Mouse (Mus musculus): ENCODE results near the gene Olfr1305. TPM values are rescaled to one million over a fixed set of nuclear protein-coding genes. Genes with fewer than 3 reads are reported as not detected.

Olfr1305 gene
- not detected in 2 replicates for polyA plus RNA-seq (2012)

- no peak within 1 kb of the TSS for H3K4me3 ChIP-seq (replicated peaks)
- peaks cover 16% of the 10 kb centered on the region for H3K9me3 ChIP-seq (ENCODE audit: control insufficient read depth, low read length)
- no peaks in the 10 kb centered on the region for H3K4me1 ChIP-seq (ENCODE audit: control insufficient read depth)
- TF ChIP-seq GATA1 (IDR thresholded peaks at IDR 0.05; ENCODE audit: low read length) (no peak), TAL1 (IDR thresholded peaks at IDR 0.05; ENCODE audit: low read length) (no peak)
- H3K36me3 ChIP-seq (ENCODE audit: control insufficient read depth) = no peaks in the 10 kb centered on the region
- H3K27me3 ChIP-seq (ENCODE audit: control insufficient read depth) = no peaks in the 10 kb centered on the region
Observed at GRCm38 (mm10) chr2:111877049-111877448, at the start of gene Olfr1305. TSS of gene Olfr1305 (minus strand) at chr2:111877149.

GRCm38 (mm10) chr2:111916171-111916570 is 39.2 kb upstream of the Olfr1305 start, which contains the start of gene Olfr1306:
TSS of gene Olfr1306 (minus strand) at chr2:111916271.
- Histone ChIP-seq H3K36me3 (ENCODE audit: control insufficient read depth) (no peaks in the 10 kb centered on the region), H3K4me1 (ENCODE audit: control insufficient read depth) (no peaks in the 10 kb centered on the region), H3K27me3 (ENCODE audit: control insufficient read depth) (no peaks in the 10 kb centered on the region), H3K4me3 (replicated peaks) (no peak within 1 kb of the TSS), H3K9me3 (ENCODE audit: control insufficient read depth, low read length) (0 out of 2 replicates have a peak, but pooled peaks cover 2% of the 10 kb centered on the region)
- no peak for TF ChIP-seq GATA1 (IDR thresholded peaks at IDR 0.05; ENCODE audit: low read length)
- no peak for TF ChIP-seq TAL1 (IDR thresholded peaks at IDR 0.05; ENCODE audit: low read length)

- H3K4me1 ChIP-seq (ENCODE audit: control insufficient read depth) = no peaks in the 10 kb centered on the region
- H3K9me3 ChIP-seq (ENCODE audit: control insufficient read depth, low read length) = 0 out of 2 replicates have a peak, but pooled peaks cover 2% of the 10 kb centered on the region
- no peak within 1 kb of the TSS for H3K4me3 ChIP-seq (replicated peaks)
- TF ChIP-seq TAL1 (IDR thresholded peaks at IDR 0.05; ENCODE audit: low read length) (no peak), GATA1 (IDR thresholded peaks at IDR 0.05; ENCODE audit: low read length) (no peak)
- no peaks in the 10 kb centered on the region for H3K36me3 ChIP-seq (ENCODE audit: control insufficient read depth)
- H3K27me3 ChIP-seq (ENCODE audit: control insufficient read depth) = no peaks in the 10 kb centered on the region
Observed at GRCm38 (mm10) chr2:111820240-111820639, 56.7 kb downstream of the Olfr1305 start, which contains the start of gene Olfr1303. TSS of gene Olfr1303 (minus strand) at chr2:111820340.

Other genes with a start within 250 kb of the Olfr1305 start
- not detected in 2 replicates for gene Olfr1298, start 227.9 kb downstream of the Olfr1305 start, polyA plus RNA-seq (2012)
- not detected in 2 replicates for gene Olfr1299, start 215.7 kb downstream of the Olfr1305 start, polyA plus RNA-seq (2012)
- not detected in 2 replicates for gene Olfr1301, start 126.1 kb downstream of the Olfr1305 start, polyA plus RNA-seq (2012)
- not detected in 2 replicates for gene Olfr1302, start 99.7 kb downstream of the Olfr1305 start, polyA plus RNA-seq (2012)
- gene Olfr1303, start 56.8 kb downstream of the Olfr1305 start, polyA plus RNA-seq (2012) = not detected in 2 replicates
- gene Olfr1306, start 39.1 kb upstream of the Olfr1305 start, polyA plus RNA-seq (2012) = not detected in 2 replicates
- not detected in 2 replicates for gene Olfr1307, start 72.3 kb upstream of the Olfr1305 start, polyA plus RNA-seq (2012)
- gene Olfr1308, start 87.8 kb upstream of the Olfr1305 start, polyA plus RNA-seq (2012) = not detected in 2 replicates
- gene Olfr1309, start 113.1 kb upstream of the Olfr1305 start, polyA plus RNA-seq (2012) = not detected in 2 replicates
- not detected in 2 replicates for gene Olfr1310, start 135.6 kb upstream of the Olfr1305 start, polyA plus RNA-seq (2012)
- gene Olfr1311, start 147.3 kb upstream of the Olfr1305 start, polyA plus RNA-seq (2012) = not detected in 2 replicates
- gene Olfr1312, start 173.1 kb upstream of the Olfr1305 start, polyA plus RNA-seq (2012) = not detected in 2 replicates
- gene Olfr1313, start 200.7 kb upstream of the Olfr1305 start, polyA plus RNA-seq (2012) = not detected in 2 replicates
- not detected in 2 replicates for gene Olfr1314, start 219.6 kb upstream of the Olfr1305 start, polyA plus RNA-seq (2012)
- gene Olfr1315-ps1, start 238.3 kb upstream of the Olfr1305 start, polyA plus RNA-seq (2012) = not detected in 2 replicates

Data from erythroblast, embryonic 14.5 days (primary cell).